Mouse (Mus musculus): ENCODE measurements around the gene Tat.

- TF ChIP-seq CTCF (IDR thresholded peaks at IDR 0.05; ENCODE audit: low read depth) (no peak), EP300 (IDR thresholded peaks at IDR 0.05; ENCODE audit: low read depth) (no peak)
These were observed 27.3 kb upstream of the Tat start for GRCm38 (mm10) chr8:109962896-109963295.

Measured in liver, postnatal 0 days (tissue).